Mouse (Mus musculus): Measurements from ENCODE around the gene Agap2.

Agap2 gene

DNA sequence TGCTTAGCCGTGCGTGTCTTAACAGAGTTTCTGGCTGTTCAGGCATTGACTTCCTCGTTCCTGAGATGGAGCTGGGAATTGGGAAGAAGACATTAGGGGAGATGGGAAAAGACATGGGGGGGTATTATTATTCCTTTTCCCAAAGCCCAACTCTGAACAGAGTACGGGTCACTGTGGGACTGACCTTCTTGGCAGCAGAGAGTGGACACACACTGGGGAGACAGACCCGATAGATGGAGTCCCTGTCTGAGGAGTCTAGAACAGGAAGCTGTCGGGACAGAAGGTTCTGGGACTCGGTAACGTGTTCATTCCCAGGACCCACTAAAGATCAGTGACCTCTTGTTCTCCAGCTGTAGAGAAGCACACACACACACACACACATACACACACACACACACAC lies 567 bp downstream of the Agap2 start:
- in situ Hi-C loops (cut with MboI; ENCODE audit: low sequenced_read_pairs): no loop called here

DNA sequence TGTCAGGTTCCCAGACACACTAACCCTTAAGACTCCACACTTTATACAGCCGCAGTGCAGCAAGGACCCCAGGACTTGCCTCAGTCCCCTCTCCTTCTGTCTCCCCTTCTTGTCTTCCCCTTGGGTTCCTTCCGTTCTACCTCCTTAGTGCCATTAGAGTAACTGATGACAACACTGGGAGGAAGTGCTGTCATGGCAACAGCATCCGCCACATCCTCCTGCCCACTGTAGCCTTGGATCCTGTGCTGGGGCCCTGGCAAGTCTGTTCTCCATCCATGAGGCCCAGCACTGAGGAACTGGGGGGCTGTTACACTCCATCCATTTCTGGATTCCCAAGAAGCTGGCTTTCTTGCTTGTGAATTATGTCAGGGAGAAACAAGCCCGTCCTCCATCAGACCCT lies 998 bp downstream of the Agap2 start:
- in situ Hi-C loops (cut with MboI; ENCODE audit: low sequenced_read_pairs): no loop called here

DNA sequence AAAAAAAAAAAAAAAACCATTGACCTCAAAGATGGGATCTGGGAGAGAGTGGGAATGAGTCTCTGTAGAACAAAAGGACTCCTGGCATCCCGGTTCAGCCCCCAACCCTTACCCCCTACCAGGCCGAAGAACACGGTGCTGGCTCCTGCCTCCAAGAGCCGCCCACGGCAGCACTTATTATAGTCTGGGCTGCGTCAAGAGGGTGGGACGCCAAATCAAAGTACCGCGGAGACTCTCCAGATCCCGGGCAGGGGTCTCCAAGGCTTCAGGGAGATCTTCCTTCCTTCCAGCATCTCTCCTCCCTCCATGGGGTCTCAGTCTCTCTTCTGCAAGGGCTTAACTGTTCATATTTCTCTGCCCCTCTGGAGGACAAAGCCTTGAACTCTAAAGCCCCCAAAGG lies 2.4 kb downstream of the Agap2 start:
- in situ Hi-C loops (cut with MboI; ENCODE audit: low sequenced_read_pairs): no loop called here

DNA sequence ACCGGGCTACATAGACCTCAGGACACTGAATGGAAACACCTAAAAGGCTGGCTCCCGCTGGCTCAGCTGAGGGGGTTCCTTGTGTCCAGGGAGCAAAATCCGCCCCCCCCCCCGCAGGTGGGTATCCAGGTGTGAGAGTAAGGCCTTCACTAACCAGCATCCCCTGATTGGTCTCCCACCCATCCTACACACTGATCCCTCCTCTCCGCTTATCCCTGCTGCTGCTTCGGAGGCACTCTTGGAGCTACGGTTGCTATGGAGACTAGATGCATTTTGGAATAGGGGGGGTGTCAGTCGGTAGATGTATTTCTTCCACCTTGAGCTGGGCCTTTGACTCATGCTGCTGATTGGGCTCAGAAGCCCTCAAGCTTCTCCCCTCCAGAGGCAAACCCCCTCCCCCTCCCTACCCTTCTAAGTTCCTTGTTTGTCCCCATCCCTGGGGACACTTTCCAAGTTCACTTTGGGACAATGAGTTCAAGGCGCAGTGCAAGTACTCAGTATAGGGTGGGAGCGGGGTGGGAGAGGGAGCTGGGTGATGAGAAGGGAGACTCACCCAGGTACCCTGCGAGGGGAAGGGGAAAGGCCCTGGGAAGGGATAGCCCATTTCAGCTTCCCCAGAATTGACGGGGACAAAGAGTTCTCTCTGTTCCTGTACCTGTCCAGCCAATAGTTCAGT lies 3.1 kb downstream of the Agap2 start:
- in situ Hi-C loops (cut with MboI; ENCODE audit: low sequenced_read_pairs): no loop called here

DNA sequence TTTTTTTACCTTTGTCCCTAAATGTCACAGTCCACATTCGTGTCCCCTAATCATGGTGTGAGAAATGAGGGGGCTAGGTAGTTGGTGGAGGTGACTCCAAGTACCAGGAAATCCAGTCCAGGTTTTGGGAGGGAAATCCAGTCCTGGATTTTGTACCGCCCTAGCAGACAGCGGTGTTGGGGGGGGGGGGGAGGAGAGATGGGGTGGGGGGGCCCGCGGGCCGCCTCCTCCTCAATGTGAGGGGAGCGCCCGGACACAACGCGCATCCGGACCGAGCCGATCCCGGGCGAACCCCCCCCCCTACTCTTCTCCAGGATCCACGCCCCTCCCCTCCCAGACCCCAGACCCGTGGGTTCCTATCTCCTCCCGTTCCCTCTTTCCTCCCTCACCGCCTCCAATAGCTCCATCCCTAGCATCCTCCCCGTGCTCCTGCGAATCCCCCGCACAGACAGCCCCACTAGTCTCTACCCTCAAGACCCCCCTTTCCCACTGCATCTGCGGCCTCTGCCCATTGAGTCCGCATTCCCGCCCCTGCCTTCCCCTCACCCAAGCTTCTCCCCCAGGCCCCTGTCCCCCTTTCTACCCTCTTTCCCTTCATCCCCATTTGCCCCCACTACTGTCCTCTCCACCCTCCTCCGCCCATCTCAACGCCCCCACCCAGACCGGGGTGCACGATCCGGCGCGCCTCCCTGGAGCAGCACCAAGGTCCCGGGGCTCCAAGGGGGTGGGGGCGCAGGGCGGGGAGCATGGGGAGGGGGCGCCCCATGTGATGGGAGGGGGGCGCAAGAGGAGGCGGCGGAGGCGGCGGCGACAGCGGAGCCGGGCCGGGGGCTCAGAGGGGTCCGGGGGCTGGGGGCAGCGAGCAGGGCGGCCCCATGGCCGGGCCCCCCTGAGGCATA lies 3.8 kb downstream of the Agap2 start:
- in situ Hi-C loops (cut with MboI; ENCODE audit: low sequenced_read_pairs): no loop called here

DNA sequence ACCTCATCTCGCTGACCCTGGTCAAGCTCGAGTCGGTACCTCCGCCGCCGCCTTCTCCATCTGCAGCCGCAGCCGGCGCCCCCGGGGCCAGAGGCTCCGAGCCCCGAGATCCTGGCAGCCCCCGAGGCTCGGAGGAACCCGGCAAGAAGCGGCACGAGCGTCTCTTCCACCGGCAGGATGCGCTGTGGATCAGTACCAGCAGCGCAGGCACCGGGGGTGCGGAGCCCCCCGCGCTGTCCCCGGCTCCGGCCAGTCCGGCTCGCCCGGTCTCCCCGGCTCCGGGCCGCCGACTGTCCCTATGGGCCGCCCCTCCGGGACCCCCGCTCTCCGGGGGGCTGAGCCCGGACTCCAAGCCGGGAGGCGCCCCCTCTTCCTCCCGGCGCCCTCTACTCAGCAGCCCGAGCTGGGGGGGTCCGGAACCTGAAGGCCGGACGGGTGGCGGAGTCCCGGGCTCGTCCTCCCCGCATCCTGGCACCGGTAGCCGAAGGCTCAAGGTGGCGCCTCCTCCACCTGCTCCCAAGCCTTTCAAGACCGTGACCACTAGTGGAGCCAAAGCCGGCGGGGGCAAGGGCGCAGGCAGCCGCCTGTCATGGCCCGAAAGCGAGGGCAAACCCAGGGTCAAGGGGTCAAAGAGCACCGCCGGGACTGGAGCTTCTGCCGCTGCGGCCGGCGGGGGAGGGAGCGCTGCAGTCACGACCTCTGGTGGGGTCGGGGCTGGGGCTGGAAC lies 4.7 kb downstream of the Agap2 start:
- in situ Hi-C loops (cut with MboI; ENCODE audit: low sequenced_read_pairs): no loop called here

DNA sequence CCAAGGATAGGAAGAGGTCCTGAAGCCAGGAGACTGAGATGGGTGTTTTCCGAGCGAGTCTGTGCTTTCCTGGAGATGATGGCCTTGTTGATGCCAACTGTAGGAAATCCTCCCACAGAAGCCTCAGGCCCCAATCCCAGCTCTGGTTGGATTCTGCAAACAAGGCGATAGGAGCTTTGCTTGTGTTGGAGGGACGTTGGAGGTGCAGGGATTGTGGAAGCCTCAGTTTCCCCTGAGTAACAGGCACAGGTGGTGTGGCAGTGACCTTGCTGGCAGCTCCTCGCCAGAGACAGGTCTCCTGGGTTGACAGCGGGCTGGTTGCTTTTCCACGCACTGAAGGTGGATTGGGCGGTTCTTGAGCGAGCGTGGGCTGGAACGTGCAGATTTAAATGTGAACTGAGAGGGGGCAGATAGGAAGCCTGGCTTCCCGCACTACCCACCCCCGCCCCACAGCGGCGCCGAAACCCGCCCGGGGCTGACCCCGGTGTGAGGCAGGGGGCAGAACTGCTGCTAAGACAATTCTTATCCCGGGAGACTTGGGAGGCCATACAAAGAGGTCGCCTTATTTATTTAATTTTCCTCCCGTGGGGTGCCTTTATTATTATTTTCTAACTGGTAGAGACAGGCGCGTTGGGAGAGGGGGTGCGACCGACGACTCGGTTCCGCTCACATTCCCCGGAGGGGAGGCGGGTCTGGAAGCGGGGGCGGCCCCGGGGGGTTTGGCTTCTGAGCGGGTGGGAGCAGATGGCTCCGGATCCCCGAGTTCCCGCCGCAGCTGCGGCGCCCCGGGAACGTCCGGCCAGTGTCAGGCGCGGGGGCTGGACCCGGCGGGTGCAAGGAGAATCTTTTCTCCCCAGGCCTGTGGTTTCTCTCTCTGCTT lies 6.1 kb downstream of the Agap2 start:
- in situ Hi-C loops (cut with MboI; ENCODE audit: low sequenced_read_pairs): no loop called here

DNA sequence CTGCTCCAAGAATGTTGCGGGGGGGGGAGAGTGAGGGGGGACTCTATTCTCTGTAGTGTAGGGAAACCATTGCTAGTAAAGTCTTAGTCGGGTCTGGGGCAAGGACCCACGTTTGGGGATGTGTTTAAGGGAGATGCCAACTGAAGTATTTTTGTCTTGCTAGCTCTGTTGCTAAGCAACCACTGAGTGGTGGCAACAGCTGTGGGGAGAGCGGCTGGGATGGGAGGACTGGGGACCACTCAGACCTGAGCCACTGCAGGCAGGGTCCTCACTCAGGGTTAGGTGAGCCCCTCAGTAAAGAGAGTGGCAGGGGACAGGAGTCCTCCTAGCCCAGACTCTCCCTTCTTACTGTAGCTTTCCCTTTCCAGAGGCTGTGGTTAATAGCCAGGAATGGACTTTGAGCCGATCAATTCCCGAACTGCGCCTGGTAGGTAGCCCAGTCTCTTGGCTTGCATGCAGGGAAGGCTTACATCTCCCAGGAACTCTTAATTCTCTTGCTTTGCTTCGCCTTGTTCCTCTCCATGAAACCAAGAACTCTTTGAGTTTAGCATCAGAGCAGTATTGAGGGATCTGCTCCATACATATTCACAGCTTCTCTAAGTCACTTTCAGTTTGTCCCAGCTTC lies 7.0 kb downstream of the Agap2 start:
- in situ Hi-C loops (cut with MboI; ENCODE audit: low sequenced_read_pairs): no loop called here

DNA sequence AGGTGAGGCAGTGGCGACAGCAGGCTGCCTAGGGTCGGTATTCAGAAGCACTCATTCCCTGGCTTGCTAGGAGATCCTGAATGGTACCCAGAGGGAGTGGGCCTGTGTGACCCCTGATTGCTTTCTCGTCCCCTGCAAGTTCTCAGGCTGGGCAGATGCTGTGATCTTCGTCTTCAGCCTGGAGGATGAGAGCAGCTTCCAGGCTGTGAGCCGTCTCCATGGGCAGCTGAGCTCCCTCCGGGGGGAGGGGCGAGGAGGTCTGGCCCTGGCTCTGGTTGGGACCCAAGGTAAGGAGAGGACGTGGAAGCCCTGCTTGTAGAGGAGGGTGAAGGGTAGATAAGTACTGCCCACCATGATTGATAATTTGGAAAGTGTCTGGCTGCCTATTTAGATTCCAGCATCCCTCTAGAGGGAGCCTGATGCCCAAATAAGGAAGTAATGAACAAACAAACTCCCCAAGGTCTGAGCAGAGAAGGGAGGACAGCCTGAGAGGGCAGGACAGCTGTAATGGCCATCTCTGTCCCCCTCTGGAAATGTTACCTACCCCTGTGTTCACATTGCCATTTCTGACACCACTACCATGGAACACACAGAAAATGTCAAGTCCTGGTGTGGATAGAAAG lies 8.3 kb downstream of the Agap2 start:
- in situ Hi-C loops (cut with MboI; ENCODE audit: low sequenced_read_pairs): no loop called here

DNA sequence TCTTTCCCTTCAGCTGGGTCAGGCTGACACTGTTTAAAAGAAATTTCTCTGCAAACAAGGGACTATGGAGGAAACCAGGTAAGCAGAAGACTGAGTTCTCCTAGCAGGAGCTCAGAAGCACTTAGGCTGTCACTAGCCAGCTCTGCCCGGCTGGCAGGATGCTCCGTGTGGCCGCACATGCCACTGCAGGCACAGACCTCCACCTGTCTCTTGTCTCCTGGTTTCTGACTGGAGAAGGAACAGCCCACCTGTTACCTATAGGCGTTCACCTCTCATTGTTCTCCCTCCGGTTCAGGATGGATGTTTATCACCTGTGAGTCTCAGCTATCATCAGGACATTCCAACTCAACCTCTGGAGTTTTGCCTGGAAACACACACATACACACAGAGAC lies 8.8 kb downstream of the Agap2 start:
- in situ Hi-C loops (cut with MboI; ENCODE audit: low sequenced_read_pairs): no loop called here

DNA sequence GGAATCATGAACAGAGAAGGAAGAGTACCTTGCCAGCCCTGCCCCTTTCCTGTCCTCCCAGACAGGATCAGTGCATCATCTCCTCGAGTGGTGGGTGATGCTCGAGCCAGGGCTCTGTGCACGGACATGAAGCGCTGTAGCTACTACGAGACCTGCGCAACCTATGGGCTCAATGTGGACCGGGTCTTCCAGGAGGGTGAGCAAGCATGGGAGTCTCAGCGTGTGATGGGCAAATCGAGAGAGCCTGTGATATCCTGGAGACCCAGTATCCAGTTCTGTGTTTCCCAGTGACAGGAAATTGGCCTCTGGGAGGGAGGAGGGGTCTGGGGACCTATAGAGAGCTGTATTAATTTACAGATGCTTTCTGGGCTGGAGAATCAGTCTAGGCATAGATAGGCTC lies 10.0 kb downstream of the Agap2 start:
- in situ Hi-C loops (cut with MboI; ENCODE audit: low sequenced_read_pairs): no loop called here

DNA sequence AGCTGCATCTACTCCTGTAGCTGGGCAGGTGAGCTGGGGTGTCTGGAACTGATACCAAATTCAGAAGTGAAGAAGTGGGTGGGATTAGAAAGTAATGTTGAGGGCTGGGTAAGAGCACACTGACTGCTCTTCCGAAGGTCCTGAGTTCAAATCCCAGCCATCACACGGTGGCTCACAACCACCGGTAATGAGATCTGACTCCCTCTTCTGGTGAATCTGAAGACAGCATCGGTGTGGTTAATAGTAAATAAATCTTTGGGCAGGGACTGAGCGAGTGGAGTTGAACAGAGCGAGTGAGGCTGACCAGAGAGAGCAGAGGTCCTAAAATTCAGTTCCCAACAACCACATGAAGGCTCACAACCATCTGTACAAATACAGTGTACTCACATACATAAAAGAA lies 10.5 kb downstream of the Agap2 start:
- in situ Hi-C loops (cut with MboI; ENCODE audit: low sequenced_read_pairs): no loop called here

DNA sequence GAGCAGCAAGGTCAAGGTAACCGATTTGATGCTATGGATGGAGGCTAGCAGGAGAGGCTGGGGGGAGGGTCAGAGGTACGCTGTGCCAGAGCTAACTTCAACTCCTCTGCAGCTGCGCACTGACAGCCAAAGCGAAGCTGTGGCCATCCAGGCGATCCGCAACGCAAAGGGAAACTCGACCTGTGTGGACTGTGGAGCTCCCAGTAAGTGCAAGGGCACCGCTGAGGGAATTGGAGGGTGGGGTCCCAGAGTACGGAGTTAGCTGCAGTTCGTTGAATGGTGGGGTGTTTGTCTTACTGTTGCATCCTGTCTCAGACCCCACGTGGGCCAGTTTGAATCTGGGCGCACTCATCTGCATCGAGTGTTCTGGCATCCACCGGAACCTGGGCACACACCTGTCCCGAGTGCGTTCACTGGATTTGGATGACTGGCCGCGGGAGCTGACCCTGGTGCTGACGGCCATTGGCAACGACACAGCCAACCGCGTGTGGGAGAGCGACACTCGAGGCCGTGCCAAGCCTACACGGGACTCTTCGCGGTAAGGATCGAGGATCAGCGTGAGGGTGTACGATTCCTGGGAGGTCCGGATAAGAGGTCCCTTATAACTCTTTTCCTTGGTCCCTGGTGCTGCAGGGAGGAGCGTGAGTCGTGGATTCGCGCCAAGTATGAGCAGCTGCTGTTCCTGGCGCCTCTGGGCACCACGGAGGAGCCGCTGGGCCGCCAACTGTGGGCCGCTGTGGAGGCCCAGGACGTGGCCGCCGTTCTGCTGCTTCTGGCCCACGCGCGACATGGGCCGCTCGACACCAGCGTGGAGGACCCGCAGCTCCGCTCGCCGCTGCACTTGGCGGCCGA lies 15.7 kb downstream of the Agap2 start:
- in situ Hi-C loops (cut with MboI; ENCODE audit: low sequenced_read_pairs): no loop called here

DNA sequence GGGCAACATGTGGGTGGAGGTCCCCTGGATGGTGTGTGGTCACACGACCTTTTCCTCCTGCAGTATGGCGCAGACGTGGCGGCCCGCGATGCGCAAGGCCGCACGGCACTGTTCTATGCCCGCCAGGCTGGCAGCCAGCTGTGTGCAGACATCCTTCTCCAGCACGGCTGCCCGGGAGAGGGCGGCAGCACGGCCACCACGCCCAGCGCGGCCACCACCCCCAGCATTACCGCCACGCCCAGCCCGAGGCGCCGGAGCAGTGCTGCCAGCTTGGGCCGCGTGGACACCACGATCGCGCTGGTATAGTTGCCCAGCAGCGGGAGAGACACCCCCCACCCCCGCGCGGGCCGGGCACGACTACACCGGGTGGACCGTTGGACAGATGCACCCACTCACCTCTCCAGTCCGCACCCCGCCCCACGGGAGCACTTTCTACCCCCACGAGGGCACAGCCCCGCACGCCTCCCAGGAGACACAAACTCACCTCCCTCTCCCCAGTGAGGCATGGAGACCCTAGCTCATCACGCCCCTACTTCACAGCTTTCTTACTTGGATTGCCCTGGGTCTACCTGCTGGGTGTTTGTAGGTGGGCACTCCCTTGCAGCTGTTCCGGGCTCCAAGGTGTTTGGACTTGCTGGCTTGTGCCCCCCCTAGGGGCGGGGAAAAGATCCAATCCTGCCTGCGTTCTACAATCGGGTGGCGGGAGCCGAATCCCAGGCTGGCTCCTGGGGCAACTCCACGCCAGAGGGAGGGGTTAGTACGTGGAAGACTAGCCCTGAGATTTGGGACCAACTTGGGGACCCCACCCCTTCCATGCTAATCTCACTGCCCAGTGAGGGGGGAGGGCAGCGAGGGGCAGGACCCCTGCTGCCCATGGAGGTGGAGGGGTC lies 16.7 kb downstream of the Agap2 start:
- in situ Hi-C loops (cut with MboI; ENCODE audit: low sequenced_read_pairs): no loop called here

DNA sequence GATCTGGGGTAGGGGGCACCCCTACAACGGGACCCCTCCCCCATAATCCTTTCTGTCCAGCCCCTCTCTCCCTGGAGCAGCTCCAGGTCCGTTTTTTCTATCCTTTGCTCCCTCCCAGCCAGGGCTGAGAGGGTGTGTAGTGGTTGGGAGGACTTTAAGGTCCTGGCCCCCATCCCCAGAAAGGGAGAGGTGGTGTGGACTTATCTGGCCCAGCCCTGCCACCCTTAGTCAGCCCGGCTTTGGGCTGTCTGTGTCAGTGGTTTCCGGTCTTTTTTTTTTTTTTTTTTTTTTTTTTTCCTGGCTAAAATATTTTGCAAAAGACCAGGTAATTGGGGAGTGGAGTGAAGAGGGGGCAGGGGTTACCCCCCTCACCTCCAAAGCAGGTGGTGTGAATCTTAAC lies 17.7 kb downstream of the Agap2 start:
- in situ Hi-C loops (cut with MboI; ENCODE audit: low sequenced_read_pairs): no loop called here

DNA sequence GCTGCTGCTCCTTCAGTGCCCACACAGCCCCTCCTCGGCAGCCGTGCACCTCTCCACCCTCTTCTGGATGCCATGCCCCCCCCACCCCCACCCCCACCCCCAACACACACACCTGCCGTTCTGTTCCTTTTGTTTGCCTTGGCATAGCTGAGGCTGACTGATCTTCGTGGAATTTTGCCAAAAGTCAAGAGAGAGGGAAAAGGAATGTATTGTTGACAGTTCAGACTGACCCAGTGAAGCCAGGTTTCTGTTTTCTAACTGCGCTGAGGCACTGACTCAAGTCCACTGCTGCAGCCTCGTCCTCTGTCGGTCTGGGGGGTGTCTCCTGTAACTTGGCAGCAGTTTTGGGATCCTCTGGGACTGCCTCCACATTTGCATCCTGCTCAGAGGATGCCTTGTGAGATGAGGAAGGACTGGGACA lies 19.3 kb downstream of the Agap2 start:
- in situ Hi-C loops (cut with MboI; ENCODE audit: low sequenced_read_pairs): no loop called here

DNA sequence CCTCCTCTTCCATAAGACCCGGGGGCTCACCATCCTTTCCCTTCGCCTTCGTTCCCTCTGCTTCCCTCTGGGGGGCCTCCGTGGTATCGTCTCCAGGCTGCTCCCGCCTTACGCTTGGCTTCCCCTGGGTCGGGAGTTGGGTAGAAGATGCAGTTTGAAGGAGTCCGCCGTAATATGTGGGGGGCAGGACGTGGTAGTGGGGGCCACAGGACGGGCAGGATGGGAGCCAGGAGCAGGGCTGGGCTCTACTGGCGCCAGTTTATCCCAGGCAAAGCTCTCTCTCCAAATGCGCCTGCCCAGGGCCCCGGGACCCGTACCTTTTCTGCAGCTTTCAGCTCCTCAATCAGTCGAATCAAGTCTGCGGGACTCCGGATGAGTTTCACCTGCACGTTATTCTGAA lies 23.4 kb downstream of the Agap2 start:
- in situ Hi-C loops (cut with MboI; ENCODE audit: low sequenced_read_pairs): no loop called here

DNA sequence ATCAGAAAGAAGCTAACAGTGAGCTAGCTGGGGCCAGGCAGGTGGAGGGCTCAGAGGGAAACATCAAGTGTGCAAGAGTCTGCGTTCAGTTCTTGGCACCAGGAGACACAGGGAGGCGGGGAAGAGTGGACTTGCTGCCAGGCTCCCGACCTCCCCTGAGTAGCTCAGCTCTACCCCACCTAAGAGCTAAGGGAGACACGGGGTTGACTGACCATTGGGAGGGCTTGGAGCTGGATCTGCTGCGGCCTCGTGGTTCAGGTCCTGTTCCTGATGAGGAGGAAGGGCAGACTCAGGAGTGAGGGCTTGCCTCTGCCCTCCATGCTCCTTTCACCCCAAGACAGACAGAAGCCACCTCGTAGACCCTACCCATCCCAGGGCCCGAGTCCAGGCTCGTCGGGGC lies 24.1 kb downstream of the Agap2 start:
- in situ Hi-C loops (cut with MboI; ENCODE audit: low sequenced_read_pairs): no loop called here
